Mouse (Mus musculus) retina, postnatal 1 day (tissue): ENCODE measurements around the gene Hdac4.

ENCODE experiments used
- DNase-seq: peaks from one replicate; pipeline ENCODE4 v3.0.0-alpha.2; 2012

The Hdac4 gene

GRCm38 (mm10) chr1:92058731-92059425 is 136.6 kb downstream of the Hdac4 start:
- DNase-seq = no peak

GRCm38 (mm10) chr1:92057068-92057467 is 138.4 kb downstream of the Hdac4 start:
- DNase-seq = no peak

GRCm38 (mm10) chr1:92055149-92055548 is 140.3 kb downstream of the Hdac4 start:
- DNase-seq = no peak

- DNase-seq = no peak
Measured at GRCm38 (mm10) chr1:92052190-92052589, 143.3 kb downstream of the Hdac4 start.

GRCm38 (mm10) chr1:92051489-92052062 is 143.9 kb downstream of the Hdac4 start:
- DNase-seq = no peak

GRCm38 (mm10) chr1:92050992-92051391 is 144.5 kb downstream of the Hdac4 start:
- DNase-seq = no peak

GRCm38 (mm10) chr1:92050566-92050965 is 144.9 kb downstream of the Hdac4 start:
- DNase-seq = peak; percentile 60

GRCm38 (mm10) chr1:92048415-92049354 is 146.8 kb downstream of the Hdac4 start:
- DNase-seq = no peak

GRCm38 (mm10) chr1:92045671-92046070 is 149.8 kb downstream of the Hdac4 start:
- no peak for DNase-seq

GRCm38 (mm10) chr1:92044868-92045267 is 150.6 kb downstream of the Hdac4 start:
- no peak for DNase-seq

GRCm38 (mm10) chr1:92043989-92044388 is 151.5 kb downstream of the Hdac4 start:
- no peak for DNase-seq

GRCm38 (mm10) chr1:92042126-92042525 is 153.4 kb downstream of the Hdac4 start:
- DNase-seq = no peak

- DNase-seq = no peak
Measured at GRCm38 (mm10) chr1:92041290-92041689, 154.2 kb downstream of the Hdac4 start.

GRCm38 (mm10) chr1:92038714-92039113 is 156.8 kb downstream of the Hdac4 start:
- peak; percentile 24 for DNase-seq

- DNase-seq = no peak
Measured at GRCm38 (mm10) chr1:92037039-92037438, 158.5 kb downstream of the Hdac4 start.

- DNase-seq = peak; percentile 37
Measured at GRCm38 (mm10) chr1:92035770-92036169, 159.7 kb downstream of the Hdac4 start.

- DNase-seq = no peak
Measured at GRCm38 (mm10) chr1:92034247-92034646, 161.3 kb downstream of the Hdac4 start.

GRCm38 (mm10) chr1:92033463-92033862 is 162.0 kb downstream of the Hdac4 start:
- DNase-seq = no peak

GRCm38 (mm10) chr1:92030541-92030940 is 165.0 kb downstream of the Hdac4 start:
- no peak for DNase-seq

- no peak for DNase-seq
Measured at GRCm38 (mm10) chr1:92028158-92028557, 167.3 kb downstream of the Hdac4 start.

- no peak for DNase-seq
Measured at GRCm38 (mm10) chr1:92026351-92026750, 169.1 kb downstream of the Hdac4 start.

GRCm38 (mm10) chr1:92023906-92024305 is 171.6 kb downstream of the Hdac4 start:
- DNase-seq = no peak

- DNase-seq = no peak
Measured at GRCm38 (mm10) chr1:92022009-92022408, 173.5 kb downstream of the Hdac4 start.
